12 mouse cellular contexts compared by ENCODE assay signal in the genomic region with DNA sequence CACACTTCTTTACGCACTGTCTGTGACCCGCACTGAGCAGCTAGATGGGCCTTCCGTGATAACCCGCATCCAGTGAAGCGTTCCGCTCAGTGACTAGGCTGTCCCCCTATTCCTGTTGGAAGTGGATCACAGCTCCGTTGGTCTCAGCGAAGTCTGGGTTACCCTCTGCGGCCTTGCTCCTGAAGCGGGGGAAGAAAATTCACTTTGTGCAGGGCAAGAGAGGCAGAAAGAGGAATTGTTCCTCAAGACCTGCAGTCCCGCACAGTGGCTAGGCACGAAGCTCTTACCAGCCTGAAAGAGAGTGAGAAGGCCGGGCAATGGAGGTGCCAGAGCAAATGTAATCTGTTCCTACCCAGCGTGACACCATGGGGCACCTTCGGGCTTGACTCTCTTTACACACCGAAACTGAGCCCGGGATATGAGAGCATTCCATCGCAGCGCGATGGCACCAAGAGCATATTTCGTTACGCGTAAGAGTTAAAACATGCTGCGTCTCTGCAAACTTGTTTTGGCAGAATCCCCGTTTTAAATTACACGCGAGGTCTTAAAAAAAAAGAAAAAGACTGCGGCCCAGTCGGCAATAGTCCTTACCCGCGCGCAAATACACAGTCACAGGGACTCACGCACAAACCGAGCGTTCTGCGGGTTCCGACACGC. TPM values are rescaled to one million over a fixed set of nuclear protein-coding genes. Genes with fewer than 3 reads are reported as not detected.
DNase-seq lines count a peak whose midpoint lies in the region; ATAC-seq lines count a peak whose summit lies in the region.
"Had no signal": no experiment of that assay in that cellular context is flagged by ENCODE, and none has a peak within 500 bp of the region (broad histone marks: within the 10 kb centered on the region; RNA-seq: fewer than 3 reads in every experiment).

No protein-coding gene starts in this region.

- H3K27me3 ChIP-seq in heart, embryonic 10.5 days (ENCODE audit: insufficient read depth, poor library complexity, severe bottlenecking): peaks cover 100% of the 10 kb centered on the region
- H3K27me3 ChIP-seq in hindbrain, embryonic 16.5 days (replicated peaks; ENCODE audit: control insufficient read depth, insufficient read depth, low read length): peaks cover 96% of the 10 kb centered on the region
- H3K27me3 ChIP-seq in midbrain, embryonic 13.5 days: peaks cover 100% of the 10 kb centered on the region

- H3K9ac ChIP-seq in hindbrain, embryonic 16.5 days (ENCODE audit: low read depth, low read length): no peak overlapping the region
- no peak overlapping the region for H3K9ac ChIP-seq in midbrain, embryonic 13.5 days (replicated peaks)

- peak overlapping the region; percentile 55 for H3K4me2 ChIP-seq in hindbrain, embryonic 16.5 days (ENCODE audit: low read length)
- peak overlapping the region; percentile 61 for H3K4me2 ChIP-seq in midbrain, embryonic 13.5 days (replicated peaks)

- no peak for DNase-seq in heart, embryonic 10.5 days (ENCODE audit: low spot score)
- no peak for DNase-seq in heart, adult 8-10 months (ENCODE audit: low spot score)
- peak; percentile 16 for DNase-seq in R1 (ENCODE audit: low read depth, low spot score)
- no peak for DNase-seq in adrenal gland, adult 8-10 months
- DNase-seq in gastrocnemius, postnatal 4 days (ENCODE audit: low spot score in 2 of 2): no peak
- no peak for DNase-seq in gastrocnemius, adult 8-10 months (ENCODE audit: low spot score in 2 of 2)
- DNase-seq: kidney, adult 2 months; spleen, adult 18-20 months had no signal

- no peak overlapping the region for H3K27ac ChIP-seq in heart, embryonic 10.5 days
- H3K27ac ChIP-seq in hindbrain, embryonic 16.5 days (ENCODE audit: low read depth, low read length): no peak overlapping the region
- no peak overlapping the region for H3K27ac ChIP-seq in midbrain, embryonic 13.5 days

- H3K4me3 ChIP-seq in heart, embryonic 10.5 days: peak overlapping the region; percentile 66
- peak overlapping the region; percentile 46 for H3K4me3 ChIP-seq in hindbrain, embryonic 16.5 days (ENCODE audit: low read length)
- peak overlapping the region; percentile 43 for H3K4me3 ChIP-seq in midbrain, embryonic 13.5 days (replicated peaks)
- H3K4me3 ChIP-seq: megakaryocyte, embryonic 14.5 days had no signal

- H3K36me3 ChIP-seq in heart, embryonic 10.5 days: no peaks in the 10 kb centered on the region
- no peaks in the 10 kb centered on the region for H3K36me3 ChIP-seq in hindbrain, embryonic 16.5 days (ENCODE audit: control insufficient read depth, insufficient read depth, low read length)
- H3K36me3 ChIP-seq in midbrain, embryonic 13.5 days: no peaks in the 10 kb centered on the region

- peaks cover 22% of the 10 kb centered on the region for H3K4me1 ChIP-seq in heart, embryonic 10.5 days
- peaks cover 18% of the 10 kb centered on the region for H3K4me1 ChIP-seq in hindbrain, embryonic 16.5 days (ENCODE audit: control insufficient read depth, insufficient read depth, low read depth, low read length)
- H3K4me1 ChIP-seq in midbrain, embryonic 13.5 days (replicated peaks): peaks cover 27% of the 10 kb centered on the region

- ATAC-seq in hindbrain, embryonic 16.5 days: no peak
- no peak for ATAC-seq in midbrain, embryonic 13.5 days

- 1% methylated on average over 38 of the region's 38 CpGs for WGBS in heart, embryonic 10.5 days
- WGBS in hindbrain, embryonic 16.5 days: 1% methylated on average over 38 of the region's 38 CpGs
- WGBS in midbrain, embryonic 13.5 days: 2% methylated on average over 38 of the region's 38 CpGs

- H3K9me3 ChIP-seq in heart, embryonic 10.5 days: no peaks in the 10 kb centered on the region
- no peaks in the 10 kb centered on the region; the same call in 1 of the 2 replicates for H3K9me3 ChIP-seq in hindbrain, embryonic 16.5 days (ENCODE audit: control insufficient read depth, low read length)
- H3K9me3 ChIP-seq in midbrain, embryonic 13.5 days: no peaks in the 10 kb centered on the region

RNA-seq across cellular contexts. Expression of gene Hmx1, which starts 0.9 kb away (rescaled TPM):
- 0.30 and 0.41 TPM in 2 replicates for polyA plus RNA-seq in heart, embryonic 10.5 days (2016; fragmentation: Nextera tagmentation; extraction: Ambion mirVana)
- total RNA-seq in heart, adult 8-10 months (2022): not detected
- 0.10 TPM in 1 of 2 replicates, not detected in the other for polyA plus RNA-seq in hindbrain, embryonic 16.5 days (2015; fragmentation: Nextera tagmentation; extraction: Ambion mirVana)
- polyA plus RNA-seq in midbrain, embryonic 13.5 days (2015; fragmentation: Nextera tagmentation; extraction: Ambion mirVana): not detected in 2 replicates
- total RNA-seq in adrenal gland, adult 8-10 months (2022): not detected
- total RNA-seq in gastrocnemius, postnatal 4 days (2021): not detected
- total RNA-seq in gastrocnemius, adult 8-10 months (2022): not detected
- polyA plus RNA-seq: cortical plate, adult 2 months had no signal
